Mouse (Mus musculus): Measurements from ENCODE around the gene Adgrl2.

GRCm38 (mm10) chr3:148935056-148935455 is 55.3 kb downstream of the Adgrl2 start:
- TF ChIP-seq CTCF (IDR thresholded peaks at IDR 0.05; ENCODE audit: borderline replicate concordance, control insufficient read depth, extremely low read depth, insufficient read depth, low read length, poor library complexity): no peak
- TF ChIP-seq POLR2A (IDR thresholded peaks at IDR 0.05; ENCODE audit: control insufficient read depth, extremely low read depth, insufficient read depth, low read length, poor library complexity): no peak

All from thymus, adult 2 months (tissue).